Mouse (Mus musculus) thymus, adult 2 months (tissue): Measurements from ENCODE around the gene Bmf.
A peak's percentile ranks its signal among the peaks of the same experiment; 100 is the strongest.

Experiments used
- CTCF ChIP-seq: fragments of 200-500 bp; IDR thresholded peaks from 2 replicates; pipeline ENCODE4 v1.5.1; 2012; ENCODE audit warnings: mild to moderate bottlenecking, control low read depth, low read length, moderate library complexity, borderline replicate concordance; ENCODE audit not compliant: control insufficient read depth, poor library complexity, insufficient read depth; ENCODE audit errors: extremely low read depth
- POLR2A ChIP-seq: fragments of 200-500 bp; IDR thresholded peaks from 2 replicates; pipeline ENCODE4 v1.6.1; 2012; ENCODE audit warnings: mild to moderate bottlenecking, low read length, control low read depth, moderate library complexity; ENCODE audit not compliant: control insufficient read depth, poor library complexity, insufficient read depth; ENCODE audit errors: extremely low read depth

- TF ChIP-seq CTCF (no peak), POLR2A (peak; percentile 63)
Measured at GRCm38 (mm10) chr2:118499135-118499961, 50.1 kb downstream of the Bmf start.
